Mouse (Mus musculus): ENCODE results near the gene Rabgap1.

Gene Rabgap1

GRCm38 (mm10) chr2:37451667-37452375, 8.7 kb downstream of the Rabgap1 start:
- TF ChIP-seq POU5F1 (IDR thresholded peaks at IDR 0.05; ENCODE audit: borderline replicate concordance, low read length), result no peak
- no peak for TF ChIP-seq CTCF (conservative IDR thresholded peaks at IDR 0.05; ENCODE audit: low read length)
- no peak for TF ChIP-seq NANOG (IDR thresholded peaks at IDR 0.05; ENCODE audit: borderline replicate concordance, low read length)
- H3K27me3 ChIP-seq (ENCODE audit: insufficient read depth, low read length), result no peaks in the 10 kb centered on the region
- no peaks in the 10 kb centered on the region for H3K9me3 ChIP-seq (ENCODE audit: low read length)
- H3K4me1 ChIP-seq (replicated peaks; ENCODE audit: low read depth, low read length), result peaks cover 29% of the 10 kb centered on the region
- H3K36me3 ChIP-seq (ENCODE audit: insufficient read depth, low read length), result 0 out of 2 replicates have a peak, but pooled peaks cover 17% of the 10 kb centered on the region
- H3K4me3 ChIP-seq (replicated peaks; ENCODE audit: low read length), result peak overlapping the region; percentile 88

GRCm38 (mm10) chr2:37452376-37452760, 9.3 kb downstream of the Rabgap1 start:
- Histone ChIP-seq H3K9me3 (ENCODE audit: low read length) (no peaks in the 10 kb centered on the region), H3K27me3 (ENCODE audit: insufficient read depth, low read length) (no peaks in the 10 kb centered on the region), H3K4me3 (replicated peaks; ENCODE audit: low read length) (peak overlapping the region; percentile 88), H3K36me3 (ENCODE audit: insufficient read depth, low read length) (0 out of 2 replicates have a peak, but pooled peaks cover 16% of the 10 kb centered on the region), H3K4me1 (replicated peaks; ENCODE audit: low read depth, low read length) (peaks cover 29% of the 10 kb centered on the region)
- TF ChIP-seq POU5F1 (IDR thresholded peaks at IDR 0.05; ENCODE audit: borderline replicate concordance, low read length), result no peak
- no peak for TF ChIP-seq NANOG (IDR thresholded peaks at IDR 0.05; ENCODE audit: borderline replicate concordance, low read length)
- no peak for TF ChIP-seq CTCF (conservative IDR thresholded peaks at IDR 0.05; ENCODE audit: low read length)

GRCm38 (mm10) chr2:37460707-37461106, 17.6 kb downstream of the Rabgap1 start:
- no peaks in the 10 kb centered on the region for H3K4me1 ChIP-seq (replicated peaks; ENCODE audit: low read depth, low read length)
- no peak for TF ChIP-seq POU5F1 (IDR thresholded peaks at IDR 0.05; ENCODE audit: borderline replicate concordance, low read length)
- TF ChIP-seq CTCF (conservative IDR thresholded peaks at IDR 0.05; ENCODE audit: low read length), result peak; percentile 51
- no peak overlapping the region for H3K4me3 ChIP-seq (replicated peaks; ENCODE audit: low read length)
- H3K9me3 ChIP-seq (ENCODE audit: low read length), result no peaks in the 10 kb centered on the region
- H3K27me3 ChIP-seq (ENCODE audit: insufficient read depth, low read length), result no peaks in the 10 kb centered on the region
- H3K36me3 ChIP-seq (ENCODE audit: insufficient read depth, low read length), result no peaks in the 10 kb centered on the region

- TF ChIP-seq POU5F1 (IDR thresholded peaks at IDR 0.05; ENCODE audit: borderline replicate concordance, low read length), result no peak
- Histone ChIP-seq H3K9me3 (ENCODE audit: low read length) (no peaks in the 10 kb centered on the region), H3K36me3 (ENCODE audit: insufficient read depth, low read length) (peaks cover 16% of the 10 kb centered on the region; the same call in 1 of the 2 replicates), H3K4me3 (replicated peaks; ENCODE audit: low read length) (no peak overlapping the region), H3K4me1 (replicated peaks; ENCODE audit: low read depth, low read length) (no peaks in the 10 kb centered on the region), H3K27me3 (ENCODE audit: insufficient read depth, low read length) (no peaks in the 10 kb centered on the region)
Measured at GRCm38 (mm10) chr2:37466266-37466665, 23.2 kb downstream of the Rabgap1 start.

- Histone ChIP-seq H3K36me3 (ENCODE audit: insufficient read depth, low read length) (peaks cover 63% of the 10 kb centered on the region), H3K4me1 (replicated peaks; ENCODE audit: low read depth, low read length) (peaks cover 5% of the 10 kb centered on the region), H3K27me3 (ENCODE audit: insufficient read depth, low read length) (no peaks in the 10 kb centered on the region), H3K9me3 (ENCODE audit: low read length) (peaks cover 3% of the 10 kb centered on the region; the same call in 1 of the 2 replicates), H3K4me3 (replicated peaks; ENCODE audit: low read length) (no peak overlapping the region)
- TF ChIP-seq POU5F1 (IDR thresholded peaks at IDR 0.05; ENCODE audit: borderline replicate concordance, low read length) (no peak), CTCF (conservative IDR thresholded peaks at IDR 0.05; ENCODE audit: low read length) (no peak), NANOG (IDR thresholded peaks at IDR 0.05; ENCODE audit: borderline replicate concordance, low read length) (no peak)
Measured at GRCm38 (mm10) chr2:37479559-37479958, 36.5 kb downstream of the Rabgap1 start.

GRCm38 (mm10) chr2:37480039-37480438, 37.0 kb downstream of the Rabgap1 start:
- peaks cover 64% of the 10 kb centered on the region for H3K36me3 ChIP-seq (ENCODE audit: insufficient read depth, low read length)
- TF ChIP-seq POU5F1 (IDR thresholded peaks at IDR 0.05; ENCODE audit: borderline replicate concordance, low read length), result no peak
- no peak for TF ChIP-seq CTCF (conservative IDR thresholded peaks at IDR 0.05; ENCODE audit: low read length)
- TF ChIP-seq NANOG (IDR thresholded peaks at IDR 0.05; ENCODE audit: borderline replicate concordance, low read length), result no peak
- no peak overlapping the region for H3K4me3 ChIP-seq (replicated peaks; ENCODE audit: low read length)
- peaks cover 5% of the 10 kb centered on the region for H3K4me1 ChIP-seq (replicated peaks; ENCODE audit: low read depth, low read length)
- peaks cover 3% of the 10 kb centered on the region; the same call in 1 of the 2 replicates for H3K9me3 ChIP-seq (ENCODE audit: low read length)
- no peaks in the 10 kb centered on the region for H3K27me3 ChIP-seq (ENCODE audit: insufficient read depth, low read length)

- Histone ChIP-seq H3K4me3 (replicated peaks; ENCODE audit: low read length) (no peak overlapping the region), H3K4me1 (replicated peaks; ENCODE audit: low read depth, low read length) (peaks cover 5% of the 10 kb centered on the region), H3K36me3 (ENCODE audit: insufficient read depth, low read length) (peaks cover 64% of the 10 kb centered on the region), H3K27me3 (ENCODE audit: insufficient read depth, low read length) (no peaks in the 10 kb centered on the region), H3K9me3 (ENCODE audit: low read length) (no peaks in the 10 kb centered on the region)
- TF ChIP-seq POU5F1 (IDR thresholded peaks at IDR 0.05; ENCODE audit: borderline replicate concordance, low read length) (no peak), NANOG (IDR thresholded peaks at IDR 0.05; ENCODE audit: borderline replicate concordance, low read length) (no peak), CTCF (conservative IDR thresholded peaks at IDR 0.05; ENCODE audit: low read length) (no peak)
Measured at GRCm38 (mm10) chr2:37484165-37484564, 41.1 kb downstream of the Rabgap1 start.

- Histone ChIP-seq H3K4me3 (replicated peaks; ENCODE audit: low read length) (no peak overlapping the region), H3K4me1 (replicated peaks; ENCODE audit: low read depth, low read length) (peaks cover 5% of the 10 kb centered on the region), H3K27me3 (ENCODE audit: insufficient read depth, low read length) (no peaks in the 10 kb centered on the region), H3K36me3 (ENCODE audit: insufficient read depth, low read length) (peaks cover 77% of the 10 kb centered on the region), H3K9me3 (ENCODE audit: low read length) (no peaks in the 10 kb centered on the region)
- TF ChIP-seq POU5F1 (IDR thresholded peaks at IDR 0.05; ENCODE audit: borderline replicate concordance, low read length) (no peak), CTCF (conservative IDR thresholded peaks at IDR 0.05; ENCODE audit: low read length) (peak; percentile 50), NANOG (IDR thresholded peaks at IDR 0.05; ENCODE audit: borderline replicate concordance, low read length) (no peak)
Measured at GRCm38 (mm10) chr2:37485370-37485769, 42.3 kb downstream of the Rabgap1 start.

- peaks cover 79% of the 10 kb centered on the region for H3K36me3 ChIP-seq (ENCODE audit: insufficient read depth, low read length)
- H3K4me1 ChIP-seq (replicated peaks; ENCODE audit: low read depth, low read length), result no peaks in the 10 kb centered on the region
- no peaks in the 10 kb centered on the region for H3K27me3 ChIP-seq (ENCODE audit: insufficient read depth, low read length)
- no peaks in the 10 kb centered on the region for H3K9me3 ChIP-seq (ENCODE audit: low read length)
- H3K4me3 ChIP-seq (replicated peaks; ENCODE audit: low read length), result no peak overlapping the region
- TF ChIP-seq CTCF (conservative IDR thresholded peaks at IDR 0.05; ENCODE audit: low read length) (no peak), NANOG (IDR thresholded peaks at IDR 0.05; ENCODE audit: borderline replicate concordance, low read length) (no peak), POU5F1 (IDR thresholded peaks at IDR 0.05; ENCODE audit: borderline replicate concordance, low read length) (no peak)
Measured at GRCm38 (mm10) chr2:37486408-37486807, 43.3 kb downstream of the Rabgap1 start.
